Mouse (Mus musculus): ENCODE measurements around the gene Ptprz1.

Ptprz1 gene

GRCm38 (mm10) chr6:22874781-22875613, at the start of gene Ptprz1:
Ptprz1 (plus strand) TSS chr6:22875502.
- peak; percentile 30 for DNase-seq (ENCODE audit: low spot score)

DNA sequence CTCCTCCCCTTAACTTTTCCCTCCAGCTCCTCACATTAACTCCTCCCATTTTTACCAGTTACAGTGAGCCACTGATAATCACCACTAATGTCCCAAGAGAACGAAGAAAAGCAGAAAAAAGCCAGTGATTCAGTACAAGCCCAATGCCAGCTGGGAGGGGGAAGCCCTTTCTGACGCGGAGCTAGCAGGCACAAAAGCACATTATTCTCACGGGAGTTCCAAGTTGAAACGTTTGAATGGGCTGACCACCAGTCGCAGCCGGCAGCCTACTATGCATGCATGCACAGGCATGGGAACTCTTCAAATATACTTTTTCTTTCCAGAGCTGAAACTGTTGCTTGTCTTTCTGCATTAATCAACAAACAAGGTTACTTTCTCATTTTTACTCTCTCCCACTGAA, 41.7 kb upstream of the Ptprz1 start:
- DNase-seq (ENCODE audit: low spot score) = no peak

- no peak for DNase-seq (ENCODE audit: low spot score)
Measured at GRCm38 (mm10) chr6:22834100-22834970, 41.0 kb upstream of the Ptprz1 start.

GRCm38 (mm10) chr6:22875614-22876541, 576 bp downstream of the Ptprz1 start:
- peak; percentile 1 for DNase-seq (ENCODE audit: low spot score)

GRCm38 (mm10) chr6:22887978-22888377, 12.7 kb downstream of the Ptprz1 start:
- no peak for DNase-seq (ENCODE audit: low spot score)

- no peak for DNase-seq (ENCODE audit: low spot score)
Measured at GRCm38 (mm10) chr6:22889333-22889732, 14.0 kb downstream of the Ptprz1 start.

- DNase-seq (ENCODE audit: low spot score) = no peak
Measured at GRCm38 (mm10) chr6:22901983-22902382, 26.7 kb downstream of the Ptprz1 start.

DNA sequence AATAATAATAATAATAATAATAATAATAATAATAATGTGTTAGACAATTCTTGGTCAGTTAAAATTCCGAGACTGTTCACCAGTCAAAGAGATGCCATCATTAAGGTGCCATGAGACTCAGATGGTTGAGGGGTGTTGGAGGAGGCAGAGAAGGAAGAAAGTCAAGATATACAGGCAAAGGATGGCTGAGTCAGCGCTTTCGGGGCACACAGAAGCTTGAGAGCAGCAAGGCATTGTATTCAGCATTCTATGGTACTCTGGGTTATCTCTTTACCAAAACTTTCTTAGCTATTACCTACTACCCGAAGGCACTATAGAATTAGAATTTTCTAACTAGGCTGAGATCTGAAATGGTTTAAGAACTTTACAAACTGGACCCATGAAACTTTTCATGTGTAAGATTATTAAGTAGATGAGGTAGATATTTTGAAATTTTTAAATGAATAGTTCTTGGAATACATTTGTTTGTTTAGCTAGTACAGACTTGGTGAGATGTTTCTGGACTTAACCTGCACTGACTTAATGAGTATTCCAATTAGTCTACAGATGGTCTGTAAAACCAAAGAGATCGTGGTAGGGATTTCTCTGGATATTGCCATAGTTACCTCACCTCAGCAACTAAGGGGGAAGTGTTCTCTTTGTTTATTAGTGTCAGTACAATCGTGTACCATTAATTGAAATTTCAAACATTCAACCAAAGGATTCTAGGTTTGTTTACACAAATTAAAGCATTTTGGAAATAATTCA, 33.4 kb downstream of the Ptprz1 start:
- DNase-seq (ENCODE audit: low spot score) = no peak

DNA sequence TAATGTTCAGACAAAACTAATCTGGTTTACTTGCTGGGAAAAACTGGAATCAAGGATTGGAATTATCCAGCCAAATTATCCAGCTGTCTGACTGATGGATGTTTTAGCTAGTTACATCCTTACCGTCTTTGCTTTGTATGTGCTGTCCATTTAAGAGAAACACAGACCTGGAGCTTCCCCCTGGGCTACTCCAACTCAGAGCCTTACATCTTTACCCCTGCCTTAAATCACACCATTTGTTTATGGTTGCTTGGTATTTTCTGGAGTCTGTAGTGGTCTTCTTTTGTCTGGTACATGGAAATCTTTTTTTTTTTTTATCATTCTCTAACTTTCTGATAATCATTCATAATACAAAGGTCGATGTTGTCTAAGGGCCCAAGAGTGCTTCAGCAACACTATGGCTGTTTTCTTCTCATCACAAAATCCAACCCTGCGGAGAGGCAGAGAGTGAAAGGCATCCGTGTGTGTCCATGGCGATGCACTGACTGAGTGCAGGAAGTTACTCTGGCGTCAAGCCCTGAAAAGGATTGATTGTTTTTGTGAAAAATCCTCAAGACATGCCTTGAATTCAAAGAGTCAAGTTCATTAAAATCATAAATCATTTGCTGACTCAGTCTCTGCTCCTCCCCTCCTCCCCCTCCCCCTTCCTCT, 34.1 kb downstream of the Ptprz1 start:
- no peak for DNase-seq (ENCODE audit: low spot score)

DNA sequence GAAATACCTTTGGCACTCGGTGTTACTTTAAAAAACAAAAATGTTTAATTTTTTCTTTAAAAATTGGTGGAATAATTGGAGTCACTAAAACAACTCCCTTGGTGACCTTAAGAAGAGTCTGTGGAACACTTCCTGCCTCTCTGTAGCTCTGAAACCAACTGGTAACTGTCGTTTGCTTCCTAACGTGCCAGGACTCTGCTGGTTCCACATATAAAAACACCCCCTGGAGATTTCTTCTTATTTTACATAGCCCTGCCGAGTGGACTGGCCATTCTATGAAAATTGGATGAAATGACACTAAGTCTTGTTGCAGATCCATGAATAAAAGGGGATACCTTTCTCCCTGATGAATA, 34.6 kb downstream of the Ptprz1 start:
- no peak for DNase-seq (ENCODE audit: low spot score)

GRCm38 (mm10) chr6:22922880-22923279, 47.6 kb downstream of the Ptprz1 start:
- no peak for DNase-seq (ENCODE audit: low spot score)

- DNase-seq (ENCODE audit: low spot score) = no peak
Measured at GRCm38 (mm10) chr6:22932768-22933265, 57.5 kb downstream of the Ptprz1 start.

- DNase-seq (ENCODE audit: low spot score) = no peak
Measured at GRCm38 (mm10) chr6:22937126-22937525, 61.8 kb downstream of the Ptprz1 start.

GRCm38 (mm10) chr6:22937526-22937925, 62.2 kb downstream of the Ptprz1 start:
- DNase-seq (ENCODE audit: low spot score) = no peak

GRCm38 (mm10) chr6:22944191-22944590, 68.9 kb downstream of the Ptprz1 start:
- DNase-seq (ENCODE audit: low spot score) = no peak

- no peak for DNase-seq (ENCODE audit: low spot score)
Measured at GRCm38 (mm10) chr6:22963374-22963773, 88.1 kb downstream of the Ptprz1 start.

GRCm38 (mm10) chr6:22968073-22968472, 92.8 kb downstream of the Ptprz1 start:
- no peak for DNase-seq (ENCODE audit: low spot score)

GRCm38 (mm10) chr6:22983769-22984519, 108.6 kb downstream of the Ptprz1 start:
- DNase-seq (ENCODE audit: low spot score) = no peak

DNA sequence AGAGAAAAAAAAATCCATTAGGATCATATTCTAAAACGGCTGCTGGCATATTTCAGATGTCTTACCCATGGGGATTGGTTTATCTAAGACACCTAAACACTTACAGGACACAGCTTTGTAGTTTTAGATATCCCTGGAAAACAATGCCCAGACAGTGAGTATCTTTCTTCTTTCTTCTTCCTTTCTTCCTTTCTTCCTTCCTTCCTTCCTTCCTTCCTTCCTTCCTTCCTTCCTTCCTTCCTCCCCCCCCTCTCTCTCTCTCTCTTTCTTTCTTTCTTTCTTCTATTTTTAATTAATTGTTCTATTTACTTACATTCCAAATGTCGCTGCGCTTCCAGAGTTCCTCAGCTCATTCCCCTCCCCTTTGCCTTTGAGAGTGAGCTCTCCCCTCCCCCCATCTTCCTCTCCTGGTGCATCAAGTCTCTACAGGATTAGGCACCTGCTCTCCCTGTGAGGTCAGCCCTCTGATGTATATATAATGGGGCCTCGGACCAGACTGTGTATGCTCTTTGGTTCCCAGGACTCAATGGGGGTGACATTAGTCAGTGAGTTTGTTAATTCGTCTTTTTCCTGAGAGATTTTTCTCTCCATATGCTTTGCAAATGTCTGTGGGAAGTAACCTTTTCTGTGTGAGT, 109.3 kb downstream of the Ptprz1 start:
- no peak for DNase-seq (ENCODE audit: low spot score)
